Mouse (Mus musculus): Measurements from ENCODE around the gene Atg14. TPM values are rescaled to one million over a fixed set of nuclear protein-coding genes. Genes with fewer than 3 reads are reported as not detected.
"Not testable (repeated sequence)": the region's sequence is repeated elsewhere in the genome, so short reads cannot be mapped to it uniquely, and the experiment has no call there.

Gene Atg14
- polyA plus RNA-seq, 1 experiment: 8.9 TPM

DNA sequence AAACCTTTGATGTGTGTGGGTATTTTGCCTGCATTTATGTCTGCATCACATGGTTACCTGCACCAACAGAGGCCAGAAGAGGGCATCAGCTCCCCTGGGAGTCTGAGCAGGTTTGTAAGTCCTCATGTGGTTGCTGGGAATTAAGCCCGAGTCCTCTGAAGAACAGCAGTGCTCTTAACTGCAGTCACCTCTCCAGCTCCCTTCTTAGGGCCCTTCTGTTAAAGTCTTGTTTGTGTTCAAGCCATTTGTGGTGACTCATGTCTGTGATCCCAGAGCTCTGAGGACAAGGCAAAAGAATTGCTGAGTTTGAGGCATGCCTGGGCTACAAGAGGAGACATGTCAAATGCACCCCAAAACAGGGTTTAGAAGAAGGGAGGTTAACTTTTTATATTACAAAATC is 38.0 kb downstream of the Atg14 start:
- 47% methylated on average over 1 of the region's 1 CpGs for WGBS
- Histone ChIP-seq H3K4me1 (ENCODE audit: control insufficient read depth, insufficient read depth, low read length) (peaks cover 4% of the 10 kb centered on the region; the same call in 1 of the 2 replicates), H3K4me3 (replicated peaks; ENCODE audit: extremely low read depth, low read depth, low read length) (no peak overlapping the region)
- DNase-seq: no peak
- no peak for TF ChIP-seq POLR2A (IDR thresholded peaks at IDR 0.05; ENCODE audit: borderline replicate concordance, extremely low read depth, low read depth, low read length)

DNA sequence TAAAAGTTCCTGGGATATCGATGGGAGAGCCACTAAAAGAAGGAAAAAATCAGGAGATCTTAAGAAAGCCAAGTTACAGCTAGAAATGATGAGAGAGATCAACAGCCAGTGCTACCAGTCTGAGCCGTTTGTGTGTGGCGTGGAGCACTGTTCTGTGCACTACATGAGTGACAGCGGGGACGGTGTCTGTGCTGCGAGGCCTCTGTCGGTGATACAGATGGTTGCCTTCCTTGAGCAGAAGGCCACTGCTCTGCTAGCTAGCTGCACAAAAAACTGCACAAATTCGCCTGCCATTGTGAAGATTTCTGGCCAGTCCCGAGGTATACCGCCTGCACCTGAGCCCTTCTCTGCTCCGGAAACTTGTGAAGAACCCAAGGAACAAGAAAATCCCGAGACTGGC is 40.9 kb downstream of the Atg14 start:
- H3K4me3 ChIP-seq (replicated peaks; ENCODE audit: extremely low read depth, low read depth, low read length); DNase-seq; H3K4me1 ChIP-seq (ENCODE audit: control insufficient read depth, insufficient read depth, low read length): not testable (repeated sequence)
- 92% methylated on average over 12 of the region's 12 CpGs for WGBS

DNA sequence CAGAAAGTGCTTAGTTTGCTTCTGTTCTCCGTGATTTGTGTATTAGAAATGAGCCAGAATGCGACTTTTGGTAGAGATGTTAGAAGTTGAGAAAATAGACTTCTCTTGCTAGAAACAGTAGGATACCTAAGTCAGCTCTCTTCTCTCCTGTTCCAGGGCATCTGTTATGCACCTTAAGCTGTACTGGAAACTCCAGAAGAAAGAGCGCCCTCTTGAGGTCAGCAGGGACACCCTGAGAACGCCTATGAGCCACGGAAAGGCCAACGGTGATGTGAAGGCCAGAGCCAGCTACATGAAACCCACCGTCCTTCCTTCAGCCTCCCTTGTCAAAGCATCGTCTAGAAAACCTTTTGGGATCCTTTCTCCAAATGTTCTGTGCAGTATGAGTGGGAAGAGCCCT is 41.4 kb downstream of the Atg14 start:
- WGBS: 34% methylated on average over 8 of the region's 8 CpGs
- H3K4me3 ChIP-seq (replicated peaks; ENCODE audit: extremely low read depth, low read depth, low read length): no peak overlapping the region
- peak; percentile 51 for DNase-seq
- TF ChIP-seq POLR2A (IDR thresholded peaks at IDR 0.05; ENCODE audit: borderline replicate concordance, extremely low read depth, low read depth, low read length) (no peak), CTCF (IDR thresholded peaks at IDR 0.05; ENCODE audit: insufficient read depth, low read length) (peak; percentile 84)
- peaks cover 4% of the 10 kb centered on the region; the same call in 1 of the 2 replicates for H3K4me1 ChIP-seq (ENCODE audit: control insufficient read depth, insufficient read depth, low read length)

DNA sequence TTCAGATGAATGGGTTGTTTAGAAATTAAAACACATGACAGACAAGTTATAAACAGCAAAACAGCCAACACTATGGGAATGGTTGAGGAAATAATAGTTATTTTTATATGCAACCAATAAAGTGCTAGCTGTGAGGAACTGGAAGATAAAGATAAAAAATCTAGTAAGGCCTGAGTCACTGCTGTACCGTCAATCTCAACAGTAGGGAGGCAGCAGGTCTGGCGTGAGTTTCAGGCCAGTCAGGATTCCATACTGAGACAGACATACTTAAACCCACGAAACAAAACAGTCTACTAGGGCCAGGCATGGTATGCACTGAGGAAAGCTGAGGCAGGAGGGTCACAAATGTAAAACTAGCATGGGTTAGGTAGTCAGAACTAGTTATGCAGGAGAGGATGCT is 42.2 kb downstream of the Atg14 start:
- 84% methylated on average over 3 of the region's 3 CpGs for WGBS
- DNase-seq: no peak
- no peak for TF ChIP-seq POLR2A (IDR thresholded peaks at IDR 0.05; ENCODE audit: borderline replicate concordance, extremely low read depth, low read depth, low read length)
- no peak for TF ChIP-seq CTCF (IDR thresholded peaks at IDR 0.05; ENCODE audit: insufficient read depth, low read length)
- no peak overlapping the region for H3K4me3 ChIP-seq (replicated peaks; ENCODE audit: extremely low read depth, low read depth, low read length)
- no peaks in the 10 kb centered on the region; the same call in 1 of the 2 replicates for H3K4me1 ChIP-seq (ENCODE audit: control insufficient read depth, insufficient read depth, low read length)

DNA sequence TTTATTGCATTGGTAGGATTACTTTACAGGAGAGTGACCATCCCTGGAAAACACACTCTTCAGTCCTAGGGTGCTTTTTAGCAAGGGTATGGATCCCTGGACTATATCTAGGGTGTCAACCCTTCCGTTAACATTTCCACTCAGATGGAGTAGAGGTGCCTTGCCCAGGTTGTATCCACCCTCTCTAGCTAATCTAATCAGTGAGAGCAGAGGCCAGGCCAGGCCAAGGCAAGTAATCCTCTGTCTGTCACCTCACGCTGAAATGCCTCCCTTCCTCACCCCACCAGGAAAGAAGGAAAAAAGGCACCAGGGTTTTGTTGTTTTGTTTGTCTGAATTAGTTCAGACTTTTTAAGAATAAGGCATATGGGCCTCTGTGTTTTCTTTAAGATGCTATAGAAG is 42.6 kb downstream of the Atg14 start:
- Histone ChIP-seq H3K4me1 (ENCODE audit: control insufficient read depth, insufficient read depth, low read length) (no peaks in the 10 kb centered on the region; the same call in 1 of the 2 replicates), H3K4me3 (replicated peaks; ENCODE audit: extremely low read depth, low read depth, low read length) (no peak overlapping the region)
- DNase-seq: no peak
- 94% methylated on average over 2 of the region's 2 CpGs for WGBS
- no peak for TF ChIP-seq POLR2A (IDR thresholded peaks at IDR 0.05; ENCODE audit: borderline replicate concordance, extremely low read depth, low read depth, low read length)
- no peak for TF ChIP-seq CTCF (IDR thresholded peaks at IDR 0.05; ENCODE audit: insufficient read depth, low read length)

DNA sequence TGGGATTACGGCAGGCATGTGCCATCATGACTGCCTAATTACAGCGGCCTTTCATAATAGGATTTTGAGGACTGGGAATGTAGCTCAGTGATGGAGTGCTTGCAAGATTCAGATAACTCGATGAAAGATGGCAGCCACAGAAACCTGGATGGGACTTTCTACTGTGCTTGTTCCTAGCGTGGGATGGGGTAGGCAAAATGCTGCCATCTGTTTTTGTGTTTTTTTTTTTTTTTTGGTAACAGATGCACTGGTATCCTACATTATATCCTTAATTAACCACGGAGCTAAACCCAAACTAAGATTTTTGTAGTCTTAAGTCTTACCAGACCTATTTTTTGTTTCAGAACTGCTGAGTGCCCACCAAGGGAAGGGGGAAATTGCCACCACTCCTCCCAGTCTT is 44.6 kb downstream of the Atg14 start:
- 92% methylated on average over 5 of the region's 5 CpGs for WGBS
- H3K4me3 ChIP-seq (replicated peaks; ENCODE audit: extremely low read depth, low read depth, low read length): no peak overlapping the region
- H3K4me1 ChIP-seq (ENCODE audit: control insufficient read depth, insufficient read depth, low read length): no peaks in the 10 kb centered on the region; the same call in 1 of the 2 replicates
- TF ChIP-seq POLR2A (IDR thresholded peaks at IDR 0.05; ENCODE audit: borderline replicate concordance, extremely low read depth, low read depth, low read length) (no peak), CTCF (IDR thresholded peaks at IDR 0.05; ENCODE audit: insufficient read depth, low read length) (no peak)
- DNase-seq: no peak

DNA sequence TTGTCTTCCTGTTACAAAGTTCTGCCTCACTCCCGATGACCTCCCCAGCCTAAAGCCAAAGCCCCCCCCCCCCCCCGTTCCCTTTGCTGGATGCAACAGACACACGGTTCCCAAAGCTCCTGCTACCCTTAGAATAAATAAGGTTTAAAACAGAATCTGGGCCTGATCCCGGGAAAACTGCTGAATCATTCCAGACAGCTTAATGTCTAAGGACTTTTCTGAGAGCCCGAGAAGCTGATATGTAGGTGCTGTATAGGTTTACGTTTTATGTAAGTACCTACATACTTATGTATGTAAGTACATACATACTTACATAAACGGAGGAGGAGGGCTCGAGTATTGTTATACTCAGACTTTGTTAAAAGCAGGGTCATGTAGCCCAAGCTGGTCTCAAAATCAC is 45.1 kb downstream of the Atg14 start:
- Histone ChIP-seq H3K4me3 (replicated peaks; ENCODE audit: extremely low read depth, low read depth, low read length) (no peak overlapping the region), H3K4me1 (ENCODE audit: control insufficient read depth, insufficient read depth, low read length) (no peaks in the 10 kb centered on the region; the same call in 1 of the 2 replicates)
- DNase-seq: no peak
- no peak for TF ChIP-seq POLR2A (IDR thresholded peaks at IDR 0.05; ENCODE audit: borderline replicate concordance, extremely low read depth, low read depth, low read length)
- TF ChIP-seq CTCF (IDR thresholded peaks at IDR 0.05; ENCODE audit: insufficient read depth, low read length): no peak
- 66% methylated on average over 8 of the region's 8 CpGs for WGBS

DNA sequence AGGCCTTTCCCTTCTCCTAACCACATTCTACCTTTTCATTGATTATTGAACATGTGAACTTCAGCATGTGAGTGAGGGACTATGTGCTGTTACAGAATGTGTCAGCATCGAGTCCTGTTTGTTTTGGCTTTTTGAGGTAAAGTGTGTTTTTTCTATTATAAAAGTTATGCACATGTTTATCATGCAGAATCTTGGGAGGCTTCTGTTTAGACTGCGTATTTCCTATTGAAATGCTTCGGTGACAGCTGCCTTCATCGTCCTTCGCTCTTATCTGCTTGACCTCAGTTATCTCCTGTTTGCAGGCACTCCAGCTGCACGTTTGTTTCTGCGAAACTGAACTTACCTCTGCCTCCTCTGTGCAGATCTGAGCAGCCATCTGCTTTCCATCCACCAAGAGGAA is 48.1 kb downstream of the Atg14 start:
- no peak for DNase-seq
- WGBS: 38% methylated on average over 7 of the region's 7 CpGs
- TF ChIP-seq POLR2A (IDR thresholded peaks at IDR 0.05; ENCODE audit: borderline replicate concordance, extremely low read depth, low read depth, low read length) (no peak), CTCF (IDR thresholded peaks at IDR 0.05; ENCODE audit: insufficient read depth, low read length) (no peak)
- H3K4me1 ChIP-seq (ENCODE audit: control insufficient read depth, insufficient read depth, low read length): no peaks in the 10 kb centered on the region; the same call in 1 of the 2 replicates
- no peak overlapping the region for H3K4me3 ChIP-seq (replicated peaks; ENCODE audit: extremely low read depth, low read depth, low read length)

DNA sequence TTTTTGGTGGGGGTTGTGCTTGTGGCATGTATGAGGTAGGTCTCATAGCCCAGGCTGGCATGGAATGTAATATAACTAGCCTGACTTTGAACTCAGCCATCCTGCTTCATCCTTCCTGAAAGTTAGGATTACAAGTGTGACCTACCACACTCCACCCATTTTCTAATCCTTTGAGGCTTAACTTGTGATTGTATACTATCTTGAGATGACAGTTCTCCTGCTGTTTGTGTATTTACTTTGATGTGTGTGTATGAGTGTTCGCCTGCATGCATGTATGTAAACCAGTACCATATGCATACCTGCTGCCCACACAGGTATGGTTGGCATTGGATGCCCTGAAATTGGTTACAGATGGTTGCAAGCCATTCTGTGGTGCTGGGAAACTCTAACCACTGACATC is 48.8 kb downstream of the Atg14 start:
- Histone ChIP-seq H3K4me3 (replicated peaks; ENCODE audit: extremely low read depth, low read depth, low read length) (no peak overlapping the region), H3K4me1 (ENCODE audit: control insufficient read depth, insufficient read depth, low read length) (peaks cover under 1% of the 10 kb centered on the region; the same call in 1 of the 2 replicates)
- TF ChIP-seq CTCF (IDR thresholded peaks at IDR 0.05; ENCODE audit: insufficient read depth, low read length) (no peak), POLR2A (IDR thresholded peaks at IDR 0.05; ENCODE audit: borderline replicate concordance, extremely low read depth, low read depth, low read length) (no peak)
- 95% methylated on average over 1 of the region's 1 CpGs for WGBS
- DNase-seq: no peak

DNA sequence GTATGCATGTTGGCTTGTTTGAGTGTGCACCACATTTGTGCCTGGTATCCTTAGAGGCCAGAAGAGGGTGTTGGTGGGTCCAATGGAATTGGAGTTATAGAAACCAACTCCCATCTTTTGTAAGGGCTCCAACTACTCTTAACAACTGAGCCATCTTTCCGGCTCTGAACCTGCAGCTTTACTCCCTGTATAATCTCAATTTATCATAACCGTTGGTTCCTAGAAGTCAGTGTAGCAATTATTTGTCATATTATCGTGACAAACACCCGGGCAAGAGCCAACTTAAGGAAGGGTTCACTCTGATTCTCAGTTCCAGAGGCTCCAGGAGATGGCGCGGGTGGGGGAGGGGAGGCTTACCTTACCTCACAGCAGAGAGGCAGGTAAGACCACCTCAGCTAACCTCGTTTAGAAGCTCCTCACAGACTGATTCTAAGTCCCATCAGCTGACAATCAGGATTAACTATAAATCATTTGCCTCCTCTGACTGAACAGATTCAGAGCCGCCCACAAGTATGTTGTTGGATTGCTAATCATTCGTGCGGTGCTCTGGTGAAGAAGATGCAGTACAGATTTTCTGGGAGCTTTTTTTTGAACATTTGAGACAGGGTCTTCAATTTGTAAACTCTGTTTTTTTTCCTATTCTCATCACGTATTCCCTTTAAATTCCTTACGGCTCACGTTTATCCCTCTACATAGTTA is 49.5 kb downstream of the Atg14 start:
- WGBS: 86% methylated on average over 13 of the region's 13 CpGs
- TF ChIP-seq CTCF (IDR thresholded peaks at IDR 0.05; ENCODE audit: insufficient read depth, low read length): no peak
- TF ChIP-seq POLR2A (IDR thresholded peaks at IDR 0.05; ENCODE audit: borderline replicate concordance, extremely low read depth, low read depth, low read length): no peak
- H3K4me1 ChIP-seq (ENCODE audit: control insufficient read depth, insufficient read depth, low read length): peaks cover 2% of the 10 kb centered on the region; the same call in 1 of the 2 replicates

More for the DNA sequence above, 49.5 kb downstream of the Atg14 start:
- no peak for DNase-seq
- no peak overlapping the region for H3K4me3 ChIP-seq (replicated peaks; ENCODE audit: extremely low read depth, low read depth, low read length)

Data from lung, adult 2 months (tissue).